Mouse (Mus musculus) ES-Bruce4 (cell line): ENCODE data around the gene Hdac1. TPM values are rescaled to one million over a fixed set of nuclear protein-coding genes. Genes with fewer than 3 reads are reported as not detected.

Experiments
- H3K27ac ChIP-seq: 2 replicates; pipeline ENCODE4 v1.5.1; 2012; ENCODE audit warnings: low read length, inconsistent platforms; ENCODE audit not compliant: insufficient read depth
- H3K27me3 ChIP-seq: 2 replicates; pipeline ENCODE4 v1.6.1; 2012; ENCODE audit warnings: mild to moderate bottlenecking, low read length, inconsistent platforms; ENCODE audit not compliant: control insufficient read depth, poor library complexity, insufficient read depth, severe bottlenecking
- H3K36me3 ChIP-seq: 2 replicates; pipeline ENCODE4 v1.6.1; 2012; ENCODE audit warnings: inconsistent platforms, mild to moderate bottlenecking, low read length, moderate library complexity; ENCODE audit not compliant: control insufficient read depth, poor library complexity, insufficient read depth, severe bottlenecking
- H3K4me1 ChIP-seq: one replicate; pipeline ENCODE4 v1.8.1; 2011; ENCODE audit warnings: low read length; ENCODE audit not compliant: control insufficient read depth, insufficient read depth
- H3K4me3 ChIP-seq: 2 replicates; pipeline ENCODE4 v1.5.1; 2011; ENCODE audit warnings: low read depth, mild to moderate bottlenecking, low read length
- H3K9ac ChIP-seq: 2 replicates; pipeline ENCODE4 v1.6.1; 2012; ENCODE audit warnings: low read depth, mild to moderate bottlenecking, inconsistent platforms; ENCODE audit not compliant: poor library complexity, severe bottlenecking
- H3K9me3 ChIP-seq: replicated peaks from 2 replicates; pipeline ENCODE4 v1.6.1; 2012; ENCODE audit warnings: mild to moderate bottlenecking, low read length, inconsistent platforms; ENCODE audit not compliant: control insufficient read depth, poor library complexity, insufficient read depth, severe bottlenecking
- CTCF ChIP-seq: IDR thresholded peaks from one replicate; pipeline ENCODE4 v1.8.1; 2011; ENCODE audit warnings: low read depth, low read length
- EP300 ChIP-seq: IDR thresholded peaks from 2 replicates; pipeline ENCODE4 v1.6.1; 2011; ENCODE audit warnings: low read depth, low read length; ENCODE audit not compliant: insufficient read depth
- POLR2A ChIP-seq: IDR thresholded peaks from one replicate; pipeline ENCODE4 v1.8.1; 2011; ENCODE audit warnings: low read length; ENCODE audit not compliant: insufficient read depth
- polyA plus RNA-seq: library from polyadenylated mRNA; stranded (reverse); fragments of >200 nt; gene quantifications from 2 replicates; pipeline ENCODE4 v1.2.4, GENCODE M21; 2011; ENCODE audit warnings: low read depth; ENCODE audit not compliant: missing spikeins, insufficient read depth, insufficient read length

The Hdac1 gene
- polyA plus RNA-seq, 1 experiment: 304 TPM

- Histone ChIP-seq H3K4me3 (no peak overlapping the region), H3K36me3 (peaks cover 9% of the 10 kb centered on the region), H3K4me1 (no peaks in the 10 kb centered on the region), H3K9me3 (no peaks in the 10 kb centered on the region), H3K27me3 (no peaks in the 10 kb centered on the region), H3K27ac (no peak overlapping the region), H3K9ac (no peak overlapping the region)
- TF ChIP-seq POLR2A (no peak), EP300 (no peak), CTCF (no peak)
These were observed 61.4 kb downstream of the Hdac1 start for GRCm38 (mm10) chr4:129481090-129481489.

GRCm38 (mm10) chr4:129479863-129480262 is 62.6 kb downstream of the Hdac1 start:
- H3K27me3 ChIP-seq: no peaks in the 10 kb centered on the region
- TF ChIP-seq EP300 (no peak), POLR2A (no peak), CTCF (no peak)
- H3K27ac ChIP-seq: no peak overlapping the region
- H3K4me1 ChIP-seq: no peaks in the 10 kb centered on the region
- H3K9ac ChIP-seq: no peak overlapping the region
- H3K36me3 ChIP-seq: peaks cover 9% of the 10 kb centered on the region
- H3K4me3 ChIP-seq: no peak overlapping the region
- H3K9me3 ChIP-seq: no peaks in the 10 kb centered on the region

DNA sequence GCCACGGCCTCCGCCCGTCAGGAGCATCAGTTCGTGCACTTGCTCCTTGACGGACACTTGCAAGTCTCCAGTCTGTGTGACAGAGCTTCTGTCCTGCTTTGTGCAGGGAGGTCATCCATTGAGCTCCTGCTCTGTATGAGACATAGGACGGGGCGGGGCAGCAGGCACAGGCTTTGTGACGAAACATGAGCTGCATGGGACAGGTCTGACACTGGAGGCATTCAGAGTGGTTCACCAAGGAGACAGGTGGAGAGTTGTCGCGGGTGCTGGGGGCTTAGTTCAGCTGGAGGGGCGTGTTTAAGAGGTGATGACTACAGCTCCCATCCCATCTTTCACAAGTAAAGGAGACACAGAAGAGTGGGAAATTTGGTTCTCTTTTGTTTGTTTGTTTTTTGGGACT is 66.5 kb downstream of the Hdac1 start:
- no peak overlapping the region for H3K9ac ChIP-seq
- H3K9me3 ChIP-seq: no peaks in the 10 kb centered on the region
- no peaks in the 10 kb centered on the region for H3K27me3 ChIP-seq
- H3K4me1 ChIP-seq: no peaks in the 10 kb centered on the region
- no peak for TF ChIP-seq CTCF
- TF ChIP-seq EP300: no peak
- TF ChIP-seq POLR2A: no peak
- no peak overlapping the region for H3K27ac ChIP-seq
- no peak overlapping the region for H3K4me3 ChIP-seq
- H3K36me3 ChIP-seq: peaks cover 29% of the 10 kb centered on the region

Other genes starting within 250 kb of the Hdac1 start
- gene Rbbp4, start 207.3 kb downstream of the Hdac1 start, polyA plus RNA-seq: 375 and 419 TPM in 2 replicates
- 138 and 146 TPM in 2 replicates for gene Zbtb8os, start 207.0 kb downstream of the Hdac1 start, polyA plus RNA-seq
- 20.7 and 21.1 TPM in 2 replicates for gene Zbtb8a, start 164.6 kb downstream of the Hdac1 start, polyA plus RNA-seq
- gene Zbtb8b, start 101.9 kb downstream of the Hdac1 start, polyA plus RNA-seq: 4.2 and 4.8 TPM in 2 replicates
- gene Bsdc1, start 81.1 kb downstream of the Hdac1 start, polyA plus RNA-seq: 31.6 and 36.4 TPM in 2 replicates
- not detected in 2 replicates for gene Tssk3, start 51.7 kb downstream of the Hdac1 start, polyA plus RNA-seq
- gene Fam229a, start 51.5 kb downstream of the Hdac1 start, polyA plus RNA-seq: not detected in 2 replicates
- gene Marcksl1, start 29.1 kb downstream of the Hdac1 start, polyA plus RNA-seq: 379 and 434 TPM in 2 replicates
- gene Lck, start 30.9 kb upstream of the Hdac1 start, polyA plus RNA-seq: 18.7 and 20.1 TPM in 2 replicates
- gene Fam167b, start 35.8 kb upstream of the Hdac1 start, polyA plus RNA-seq: not detected in 2 replicates
- 252 and 266 TPM in 2 replicates for gene Eif3i, start 57.9 kb upstream of the Hdac1 start, polyA plus RNA-seq
- gene Tmem234, start 58.0 kb upstream of the Hdac1 start, polyA plus RNA-seq: 86.6 and 94.0 TPM in 2 replicates
- 2.2 and 3.0 TPM in 2 replicates for gene Dcdc2b, start 71.5 kb upstream of the Hdac1 start, polyA plus RNA-seq
- gene Iqcc, start 76.4 kb upstream of the Hdac1 start, polyA plus RNA-seq: 21.0 and 24.7 TPM in 2 replicates
- gene Ccdc28b, start 81.2 kb upstream of the Hdac1 start, polyA plus RNA-seq: 7.4 and 8.7 TPM in 2 replicates
- gene Txlna, start 98.4 kb upstream of the Hdac1 start, polyA plus RNA-seq: 42.3 and 44.5 TPM in 2 replicates
- 107 and 130 TPM in 2 replicates for gene Kpna6, start 130.1 kb upstream of the Hdac1 start, polyA plus RNA-seq
- 14.8 and 16.1 TPM in 2 replicates for gene Tmem39b, start 154.1 kb upstream of the Hdac1 start, polyA plus RNA-seq
- 179 and 182 TPM in 2 replicates for gene Khdrbs1, start 199.6 kb upstream of the Hdac1 start, polyA plus RNA-seq